Mouse (Mus musculus): ENCODE results near the gene Cuedc2.

Gene Cuedc2

DNA sequence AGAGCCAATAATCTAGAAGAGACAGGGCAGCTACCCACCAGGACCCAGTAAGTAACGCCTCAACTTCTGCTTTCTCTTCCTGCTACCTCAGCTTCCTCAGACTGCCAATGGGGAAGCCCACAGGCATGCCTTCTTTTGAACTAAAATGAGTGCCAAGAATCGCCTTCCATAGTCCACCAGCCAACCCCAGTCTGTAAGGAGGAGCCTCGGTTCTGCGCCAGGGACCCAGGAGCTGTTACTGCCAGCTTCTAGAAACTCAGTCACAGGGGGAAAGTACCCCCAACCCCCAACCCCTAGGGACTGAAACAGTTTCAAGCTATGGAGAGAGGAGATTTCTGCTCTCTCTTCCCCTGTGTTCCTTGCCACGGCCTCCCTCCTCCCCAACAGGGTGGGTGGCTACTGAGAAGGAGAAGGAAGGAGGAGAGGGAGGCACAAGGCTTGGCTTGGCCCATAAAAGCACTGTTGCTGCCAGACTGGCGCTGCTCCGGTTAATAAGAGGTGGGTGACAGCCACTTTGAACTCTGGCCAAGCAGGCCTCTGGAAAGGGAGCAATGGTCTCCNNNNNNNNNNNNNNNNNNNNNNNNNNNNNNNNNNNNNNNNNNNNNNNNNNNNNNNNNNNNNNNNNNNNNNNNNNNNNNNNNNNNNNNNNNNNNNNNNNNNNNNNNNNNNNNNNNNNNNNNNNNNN is 927 bp upstream of the Cuedc2 start:
- DNase-seq (ENCODE audit: low read depth, low spot score), result no peak

DNA sequence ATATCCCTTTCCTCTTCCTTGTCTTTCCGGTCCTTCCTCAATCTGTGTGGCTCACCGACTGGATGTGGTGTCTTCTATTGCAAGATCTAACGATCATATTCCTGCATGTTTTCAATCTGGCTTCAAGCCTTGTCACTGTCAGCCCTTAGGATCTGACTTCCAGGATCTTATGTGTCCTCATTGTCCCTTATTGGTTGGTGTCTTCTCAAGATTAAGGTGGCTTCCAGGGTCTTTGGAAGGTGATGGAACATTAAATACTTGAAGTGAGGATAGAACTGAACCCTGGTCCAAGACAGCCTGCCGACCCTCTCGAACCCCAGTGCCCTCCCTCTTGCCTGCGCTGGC is 412 bp upstream of the Cuedc2 start:
- DNase-seq (ENCODE audit: low read depth, low spot score), result no peak

DNA sequence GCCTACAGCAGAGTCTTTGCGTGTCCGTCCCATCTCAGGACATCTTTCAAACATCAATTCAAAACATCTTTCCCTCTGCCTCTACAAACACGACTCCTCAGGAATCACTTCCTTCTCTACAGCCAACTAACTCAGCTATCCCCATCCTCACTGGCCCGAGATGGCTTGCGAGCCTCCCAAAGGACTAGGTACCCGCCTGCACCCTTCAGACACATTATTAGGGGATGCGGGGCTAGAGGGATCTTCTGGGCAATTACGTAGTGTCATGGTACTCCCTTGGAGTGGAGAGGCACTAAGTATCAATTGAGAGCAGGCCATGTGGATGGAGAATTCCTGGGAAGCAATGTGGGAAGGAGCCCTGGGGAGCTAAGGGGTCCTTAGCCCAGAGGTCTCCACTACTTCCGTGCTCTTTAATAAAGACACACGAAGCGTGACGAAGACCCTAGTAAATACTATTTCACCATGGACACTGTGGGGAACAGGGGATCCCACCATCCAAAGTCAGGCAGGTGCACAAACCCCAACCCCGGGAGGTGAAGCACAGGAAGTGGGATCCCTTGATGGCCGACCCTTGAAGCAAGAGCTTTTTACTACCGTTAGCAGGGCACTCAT is 677 bp downstream of the Cuedc2 start:
- no peak for DNase-seq (ENCODE audit: low read depth, low spot score)

DNA sequence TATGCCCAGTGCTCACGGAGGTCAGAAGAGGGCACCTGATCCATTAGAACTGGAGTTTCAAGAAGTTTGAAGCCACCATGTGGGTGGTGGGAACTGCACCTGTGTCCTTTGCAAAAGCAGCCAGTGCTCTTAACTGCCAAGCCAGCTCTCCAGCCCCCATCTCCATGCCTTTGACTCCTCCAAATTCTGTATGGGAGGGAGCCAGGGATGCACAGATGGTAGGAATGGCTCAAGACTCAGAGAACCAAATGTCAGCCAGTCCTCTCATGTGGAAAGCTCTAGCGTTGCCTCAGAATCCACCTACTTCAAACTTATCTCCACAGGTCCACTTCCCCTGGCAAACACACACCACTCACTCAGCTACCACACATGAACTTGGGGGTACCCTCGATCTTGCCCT is 4.6 kb downstream of the Cuedc2 start:
- DNase-seq (ENCODE audit: low read depth, low spot score), result no peak

DNA sequence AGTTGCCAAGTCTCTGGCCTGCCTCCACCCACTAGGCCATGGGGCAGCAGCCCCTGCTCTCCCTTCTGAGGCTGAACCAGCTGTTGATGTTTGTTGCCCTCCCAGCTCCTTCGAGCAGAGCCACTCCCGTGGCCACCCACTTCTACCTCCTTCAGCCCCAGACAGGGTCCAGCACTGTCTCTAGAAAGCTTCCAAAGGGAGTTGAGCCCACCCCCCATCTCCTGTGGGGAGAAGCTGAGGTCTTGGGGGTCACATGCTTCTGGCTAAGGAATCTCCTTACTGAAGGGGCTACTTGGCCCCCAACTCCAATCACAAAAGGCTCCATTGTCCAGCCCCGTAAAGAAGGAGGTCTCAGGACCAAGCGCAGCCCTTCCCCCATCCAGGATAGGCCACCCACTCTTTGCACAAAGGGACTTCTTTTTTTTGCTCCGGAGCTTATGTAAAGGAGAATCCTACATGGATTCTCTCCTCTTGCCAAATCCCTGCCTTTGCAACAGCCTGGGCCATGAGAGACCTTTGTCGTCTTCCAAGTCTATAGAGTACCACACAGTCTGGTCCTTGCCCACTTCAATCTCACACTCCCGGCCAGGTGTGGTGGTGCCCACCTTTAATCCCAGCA is 5.7 kb downstream of the Cuedc2 start:
- no peak for DNase-seq (ENCODE audit: low read depth, low spot score)

DNA sequence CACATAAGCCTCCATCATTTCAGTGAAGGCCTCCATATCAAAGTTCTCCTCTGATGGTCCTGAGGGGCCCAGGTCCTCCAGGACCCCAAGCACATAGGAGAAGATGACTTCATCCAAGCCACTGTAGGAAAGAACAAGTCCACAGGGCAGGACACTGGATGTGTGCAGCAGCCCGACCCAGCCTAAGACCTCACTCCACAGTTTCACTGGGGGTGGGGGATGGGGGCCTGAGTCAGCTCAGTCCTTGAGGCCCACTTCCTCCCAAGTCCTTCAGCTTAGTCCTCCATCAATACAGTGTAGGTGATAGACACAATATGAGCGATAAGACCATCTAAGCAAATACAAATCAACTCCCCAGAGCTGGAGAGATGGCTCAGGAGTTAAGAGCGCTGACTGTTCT is 6.6 kb downstream of the Cuedc2 start:
- no peak for DNase-seq (ENCODE audit: low read depth, low spot score)

DNA sequence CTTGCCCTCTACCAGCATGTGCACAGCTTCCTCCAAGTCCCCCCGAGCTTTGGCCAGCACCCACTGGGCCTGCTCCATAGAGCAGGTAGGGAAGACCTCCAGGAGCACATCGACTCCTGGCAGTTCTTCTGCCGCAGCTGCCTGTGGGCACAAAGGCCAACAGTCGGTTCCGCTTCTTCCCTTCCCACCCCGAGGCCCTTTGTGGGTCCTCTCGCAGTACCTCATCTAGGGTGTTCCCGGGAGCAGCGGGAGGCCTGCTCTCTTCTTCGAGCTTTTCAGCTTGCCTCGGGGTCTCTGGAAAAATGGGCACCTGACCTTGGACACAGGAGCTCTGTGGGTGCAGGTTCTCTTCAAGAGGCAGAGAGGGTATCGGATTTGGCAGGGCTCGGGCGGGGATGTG is 7.2 kb downstream of the Cuedc2 start:
- DNase-seq (ENCODE audit: low read depth, low spot score), result no peak

DNA sequence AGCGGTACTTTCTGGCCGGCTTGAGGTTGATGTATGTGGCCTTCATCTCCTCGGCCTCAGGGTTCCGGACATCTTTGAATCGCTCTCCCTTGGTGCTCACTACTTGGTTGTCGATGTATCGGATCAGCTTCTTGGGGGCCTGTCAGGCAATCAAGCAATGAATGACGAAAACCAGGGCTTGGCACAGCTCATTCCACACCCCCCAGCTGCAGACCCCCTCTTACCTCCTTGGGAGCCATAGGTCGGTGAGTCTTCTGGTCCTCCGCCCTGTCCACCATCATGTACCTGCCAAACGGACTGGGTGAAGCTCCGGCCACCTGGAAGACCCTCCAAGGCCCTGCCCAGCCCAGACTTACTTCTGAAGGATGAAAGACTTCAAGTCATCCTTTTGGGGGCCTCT is 7.8 kb downstream of the Cuedc2 start:
- DNase-seq (ENCODE audit: low read depth, low spot score), result no peak

DNA sequence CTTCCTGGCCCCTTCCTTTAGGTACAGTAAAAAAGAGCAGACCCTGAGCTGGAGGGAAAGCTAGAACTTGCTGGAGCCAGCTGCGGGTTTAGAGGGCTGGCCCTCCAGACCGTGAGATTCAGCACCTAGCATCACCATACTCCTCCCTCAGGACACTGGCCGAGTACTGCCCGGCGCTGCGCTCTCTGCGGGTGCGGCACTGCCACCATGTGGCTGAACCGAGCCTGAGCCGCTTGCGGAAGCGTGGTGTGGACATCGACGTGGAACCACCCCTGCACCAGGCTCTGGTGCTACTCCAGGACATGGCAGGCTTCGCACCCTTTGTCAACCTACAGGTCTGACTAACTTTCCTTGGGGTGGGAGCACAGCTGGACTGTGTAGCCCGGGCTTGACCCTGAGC is 8.6 kb downstream of the Cuedc2 start:
- DNase-seq (ENCODE audit: low read depth, low spot score), result peak; percentile 87

DNA sequence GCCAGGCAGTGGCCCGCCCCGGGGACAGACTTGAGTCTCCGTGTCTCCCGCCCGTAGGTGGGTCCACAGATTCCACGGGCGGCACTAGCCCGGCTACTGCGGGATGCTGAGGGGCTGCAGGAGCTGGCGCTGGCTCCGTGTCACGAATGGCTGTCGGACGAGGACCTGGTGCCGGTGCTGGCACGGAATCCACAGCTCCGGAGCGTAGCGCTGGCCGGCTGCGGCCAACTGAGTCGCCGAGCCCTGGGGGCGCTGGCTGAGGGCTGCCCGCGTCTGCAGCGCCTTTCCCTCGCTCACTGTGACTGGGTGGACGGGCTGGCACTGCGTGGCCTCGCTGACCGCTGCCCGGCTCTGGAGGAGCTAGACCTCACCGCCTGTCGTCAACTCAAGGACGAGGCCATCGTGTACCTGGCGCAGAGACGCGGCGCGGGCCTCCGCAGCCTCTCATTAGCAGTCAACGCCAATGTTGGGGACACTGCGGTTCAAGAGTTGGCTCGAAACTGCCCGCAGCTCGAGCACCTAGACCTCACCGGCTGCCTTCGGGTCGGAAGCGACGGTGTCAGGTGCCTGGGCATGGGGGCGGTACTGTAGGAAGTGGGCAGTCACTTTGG is 9.4 kb downstream of the Cuedc2 start:
- DNase-seq (ENCODE audit: low read depth, low spot score), result no peak

DNA sequence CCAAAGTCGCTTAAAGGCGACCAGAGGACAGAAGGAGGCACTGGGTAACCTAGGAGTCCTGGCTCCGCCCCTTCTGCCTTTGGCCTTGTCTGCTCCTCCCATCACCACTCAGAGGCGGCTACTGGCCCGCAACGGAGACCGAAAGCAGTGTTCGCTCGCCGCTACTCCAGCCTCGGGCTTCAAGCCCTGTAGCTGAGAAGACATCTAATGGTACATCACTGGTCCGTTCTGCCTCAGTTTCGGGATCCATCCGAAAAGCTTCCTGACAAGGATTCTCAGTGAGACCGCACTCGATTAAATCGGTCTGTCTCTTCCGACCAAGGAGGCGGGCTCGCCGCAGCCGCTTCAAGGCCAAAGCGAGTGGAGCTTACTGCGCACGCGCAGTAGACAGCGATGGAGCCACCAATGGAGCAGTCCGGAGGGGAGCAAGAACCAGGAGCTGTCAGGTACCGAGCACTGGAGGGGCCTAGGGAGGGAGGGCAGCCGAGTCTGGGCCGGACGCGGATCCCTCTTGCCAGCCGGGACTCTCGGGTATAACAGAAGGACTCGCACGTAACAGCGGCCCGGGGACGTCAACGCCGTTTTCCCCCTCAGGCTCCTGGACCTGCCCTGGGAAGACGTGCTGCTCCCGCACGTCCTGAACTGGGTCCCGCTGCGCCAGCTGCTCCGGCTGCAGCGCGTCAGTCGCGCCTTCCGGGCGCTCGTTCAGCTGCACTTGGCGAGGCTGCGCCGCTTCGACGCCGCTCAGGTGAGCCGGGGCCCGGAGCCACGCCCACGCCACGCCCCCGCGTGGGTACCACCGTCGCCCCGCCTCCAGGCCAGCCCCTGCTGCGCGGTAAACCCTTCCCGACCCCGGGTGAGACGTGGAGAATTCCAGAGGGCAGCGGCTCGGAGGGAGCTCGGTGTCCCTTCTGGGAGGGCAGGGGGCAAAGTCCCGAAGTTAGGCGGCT is 10.1 kb downstream of the Cuedc2 start, which contains the start of gene Fbxl15:
TSS of gene Fbxl15 (plus strand) at position 104 of the 950 bp plus-strand sequence.
- DNase-seq (ENCODE audit: low read depth, low spot score), result peak; percentile 98

DNA sequence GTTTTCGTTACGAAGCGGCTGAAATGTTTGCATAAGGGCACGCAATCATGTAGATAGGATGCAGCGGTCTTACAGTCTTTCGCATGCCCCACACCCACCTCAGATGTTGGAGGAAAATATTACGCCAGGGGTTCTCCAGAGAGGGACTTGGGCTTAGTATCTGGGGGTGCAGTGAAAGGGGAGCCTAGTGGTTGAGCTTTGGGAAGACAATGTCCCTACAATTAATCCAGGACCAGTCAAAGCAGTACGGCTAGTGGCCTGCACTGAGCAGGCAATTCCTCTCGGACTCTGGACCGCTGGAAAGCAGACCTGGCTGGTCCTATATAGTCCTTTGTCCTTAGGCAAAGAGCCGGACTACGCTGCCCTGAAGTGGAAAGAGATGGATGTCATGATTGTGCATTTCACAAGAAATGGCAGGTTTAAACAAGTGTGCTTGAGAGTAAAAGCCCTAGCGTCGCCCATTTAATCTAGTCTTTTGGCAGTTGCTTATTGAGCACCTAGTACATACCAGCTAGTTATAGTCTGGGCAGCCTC is 10.9 kb downstream of the Cuedc2 start:
- no peak for DNase-seq (ENCODE audit: low read depth, low spot score)

DNA sequence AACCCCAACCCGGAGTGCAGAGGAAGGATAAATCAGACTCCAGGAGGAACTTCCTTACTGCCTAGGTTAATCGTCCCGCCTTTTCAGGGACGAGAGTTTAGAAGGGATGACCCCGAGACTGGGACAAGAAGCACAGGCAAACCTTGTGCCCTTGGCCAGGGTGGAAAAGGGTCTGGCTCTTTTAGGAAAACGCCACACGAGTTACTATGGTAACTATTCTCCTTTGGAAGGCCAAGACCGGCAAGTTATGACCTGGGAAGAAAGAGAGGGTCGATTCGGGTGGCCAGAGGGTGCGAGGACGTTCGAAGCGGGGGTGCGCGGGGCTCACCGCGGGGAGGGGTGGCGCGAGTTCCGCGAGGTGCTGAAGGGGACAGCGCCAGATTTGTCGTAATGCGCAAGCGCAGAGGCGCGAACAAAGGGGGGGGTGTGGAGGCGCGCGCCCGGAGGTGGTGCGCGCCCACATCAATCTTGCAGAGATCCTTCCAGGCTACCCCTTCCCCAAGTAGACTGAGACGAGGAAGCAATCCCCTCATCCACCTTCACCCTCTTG is 11.7 kb downstream of the Cuedc2 start, which contains the start of gene Psd:
TSS of gene Psd (minus strand) at position 401 of the 550 bp plus-strand sequence.
- peak; percentile 72 for DNase-seq (ENCODE audit: low read depth, low spot score)

DNA sequence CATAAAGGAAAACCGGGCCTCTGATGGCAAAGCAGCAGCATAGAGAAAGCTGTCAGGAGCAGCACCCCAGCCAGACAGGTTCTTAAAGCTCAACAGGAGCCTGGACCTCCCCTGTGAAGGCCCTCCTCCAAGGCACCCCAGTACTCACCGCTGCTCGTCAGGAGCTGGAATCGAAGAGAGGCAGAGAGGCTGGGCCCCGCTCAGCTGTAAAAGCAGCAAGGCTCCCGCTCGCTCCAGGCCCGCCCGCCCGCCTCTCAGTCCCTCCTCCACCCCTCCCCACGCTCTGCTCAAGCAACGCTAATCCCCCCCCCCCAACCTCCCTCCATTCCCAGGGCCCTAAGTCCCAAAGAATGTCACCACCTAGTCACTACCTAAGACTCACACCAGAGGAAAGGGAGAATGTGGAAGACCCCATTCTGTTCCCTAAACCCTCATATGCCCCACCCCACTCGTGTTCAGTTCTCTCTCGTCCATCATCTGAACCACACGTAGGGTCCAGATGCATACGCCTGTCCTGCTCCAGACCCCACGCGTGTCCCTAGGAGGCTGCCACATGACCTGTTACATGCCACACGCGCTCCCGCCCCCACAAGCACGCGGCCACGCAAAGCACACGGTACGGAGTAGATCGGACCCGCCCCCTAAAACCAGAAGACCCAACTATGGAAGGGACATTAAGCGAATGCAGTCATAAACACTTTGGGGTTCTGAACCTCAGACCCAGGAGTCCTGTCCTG is 12.3 kb downstream of the Cuedc2 start:
- DNase-seq (ENCODE audit: low read depth, low spot score), result no peak

DNA sequence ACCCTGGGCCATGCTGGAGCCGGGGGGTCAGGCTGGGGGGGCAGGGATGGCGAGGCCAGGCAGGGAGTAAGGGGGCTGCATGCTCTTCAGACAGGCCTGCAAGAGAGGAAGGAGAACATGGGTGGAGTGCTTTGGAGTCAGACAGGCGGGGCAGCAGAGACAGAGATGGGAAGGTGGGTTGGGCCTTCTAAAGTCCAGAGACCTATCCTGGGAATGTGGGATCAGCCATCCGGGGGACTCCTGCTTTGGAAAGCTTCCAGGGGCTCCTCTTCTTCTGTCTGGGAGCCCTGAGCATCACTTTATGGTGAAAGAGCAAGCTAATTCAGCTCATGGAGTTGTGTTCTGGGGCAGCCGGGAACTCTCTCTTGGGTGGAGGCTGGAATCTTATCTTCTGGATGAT is 13.6 kb downstream of the Cuedc2 start:
- DNase-seq (ENCODE audit: low read depth, low spot score), result no peak

DNA sequence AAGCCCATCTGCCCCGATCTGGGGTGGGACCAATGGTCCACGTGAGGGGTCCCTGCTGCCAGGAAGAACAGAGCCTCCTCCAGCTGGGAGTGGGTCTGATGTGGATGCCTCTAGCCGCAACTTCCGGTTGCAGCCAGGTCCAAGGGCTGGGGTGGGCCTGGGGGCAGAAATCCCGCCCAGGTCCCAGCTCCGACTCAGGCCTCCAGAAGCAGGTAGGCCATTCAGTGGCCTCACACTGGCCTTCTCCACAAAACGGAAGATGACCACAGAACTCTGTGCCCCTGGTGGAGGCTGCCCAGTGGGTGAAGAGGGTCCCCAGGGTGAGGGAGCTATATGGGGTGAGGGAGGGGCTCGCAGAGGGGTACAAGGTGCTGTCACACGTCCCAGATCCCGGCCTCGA is 14.1 kb downstream of the Cuedc2 start:
- DNase-seq (ENCODE audit: low read depth, low spot score), result no peak

DNA sequence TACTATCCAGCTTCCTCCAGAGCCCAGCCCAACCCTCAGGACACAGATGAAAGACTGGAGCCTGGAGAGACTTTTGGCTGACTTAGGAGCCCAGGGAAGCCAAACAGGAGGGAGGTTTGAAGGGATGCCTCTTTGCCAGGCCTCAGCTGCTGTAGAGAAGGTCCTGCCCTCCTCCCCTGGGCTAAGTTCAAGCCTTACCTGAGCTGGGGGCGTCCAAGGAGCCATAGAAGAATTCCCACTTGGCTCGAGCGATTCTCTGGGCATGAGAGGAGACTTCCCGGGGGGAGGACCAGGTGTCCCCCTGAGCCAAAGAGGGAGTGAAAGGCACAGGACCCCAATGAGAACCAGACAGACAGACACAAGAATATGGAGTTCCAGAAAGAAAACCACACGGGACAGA is 14.8 kb downstream of the Cuedc2 start:
- DNase-seq (ENCODE audit: low read depth, low spot score), result no peak

DNA sequence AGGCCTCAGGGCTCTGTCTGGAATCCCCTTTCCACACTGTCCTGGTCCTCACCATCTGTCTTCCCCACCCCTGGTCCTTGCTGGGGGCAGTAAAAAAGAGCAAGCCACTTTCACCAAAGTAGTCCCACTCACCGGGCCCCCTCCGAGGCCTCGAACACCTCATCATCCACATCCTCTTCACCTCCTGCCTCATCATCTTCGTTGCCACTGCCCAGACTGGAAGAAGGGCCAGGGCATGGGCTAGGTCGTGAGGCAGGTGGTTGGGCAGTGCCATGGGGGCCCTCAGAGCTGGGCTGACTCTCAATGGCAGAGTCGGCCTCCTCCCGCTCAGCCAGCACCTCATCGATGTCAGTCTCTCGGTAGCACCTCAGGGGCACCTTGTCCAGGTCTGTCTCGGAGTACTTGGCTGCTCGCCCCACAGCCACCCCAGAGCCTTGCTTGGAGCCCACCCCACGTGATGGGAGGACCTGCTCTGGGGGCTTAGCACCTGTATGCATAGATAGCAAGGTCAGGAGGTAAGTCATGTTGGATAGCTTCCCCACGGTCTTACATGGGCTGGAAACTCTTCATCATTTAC is 15.4 kb downstream of the Cuedc2 start:
- no peak for DNase-seq (ENCODE audit: low read depth, low spot score)

DNA sequence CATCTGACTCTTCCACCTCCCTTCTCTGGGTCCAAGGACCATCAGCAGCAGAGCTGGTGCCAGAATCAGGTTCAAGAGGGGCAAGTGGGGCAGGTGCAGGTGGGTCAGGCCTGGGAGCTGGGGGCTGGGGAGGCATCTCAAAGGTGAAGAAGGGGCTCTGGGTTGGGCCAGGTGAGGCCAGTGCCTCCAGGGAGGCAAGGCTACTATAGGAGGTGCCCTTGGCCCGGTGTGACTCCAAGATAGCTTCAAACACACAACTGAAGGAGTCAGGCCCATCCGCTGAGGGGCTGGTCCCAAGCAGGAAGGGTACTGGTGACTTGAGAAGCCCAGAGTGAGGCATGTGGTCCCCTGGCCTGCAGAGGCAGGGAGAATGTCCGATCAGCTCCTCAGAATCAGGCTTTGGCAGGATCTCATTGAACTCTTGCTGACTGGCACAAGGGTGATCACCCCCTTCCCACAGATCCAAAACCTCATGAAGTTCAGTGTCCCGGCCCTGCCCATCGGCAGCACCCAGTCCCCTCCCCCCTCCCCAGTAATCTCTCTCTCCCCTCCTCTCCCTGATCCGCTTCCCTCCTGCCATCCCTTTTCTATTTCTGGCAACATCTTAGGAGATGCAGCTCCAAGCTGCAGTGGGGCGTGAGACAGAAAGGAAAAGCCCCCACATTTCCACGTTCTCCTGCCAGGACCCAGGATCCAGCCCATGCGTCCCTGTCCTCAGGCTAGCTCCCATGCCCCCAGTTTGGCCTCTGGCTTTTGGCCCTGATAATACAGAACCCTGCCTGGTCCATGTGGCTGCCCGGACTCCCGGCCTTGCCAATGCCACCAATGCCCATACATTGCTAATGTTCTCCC is 16.1 kb downstream of the Cuedc2 start:
- DNase-seq (ENCODE audit: low read depth, low spot score), result no peak
